Mouse (Mus musculus) liver, postnatal 0 days (tissue): Measurements from ENCODE around the gene Aqp1. TPM values are rescaled to one million over a fixed set of nuclear protein-coding genes. Genes with fewer than 3 reads are reported as not detected.

ENCODE experiments used
- ATAC-seq: fragments of 200-750 bp; cut with Nextera tagmentation; 2 replicates; pipeline ENCODE4 v1.8.0; 2017; ENCODE audit warnings: mild to moderate bottlenecking, moderate library complexity
- DNase-seq: peaks from one replicate; pipeline ENCODE4 v3.0.0-alpha.2; 2016
- H3K27ac ChIP-seq: fragments of 300-500 bp; sonication (generic); 2 replicates; pipeline ENCODE4 v1.5.1; 2014; ENCODE audit warnings: antibody characterized with exemption, moderate library complexity, mild to moderate bottlenecking, low read depth
- H3K27me3 ChIP-seq: fragments of 300-500 bp; sonication (generic); 2 replicates; pipeline ENCODE4 v1.6.1; 2014; ENCODE audit warnings: low read length, control low read depth, mixed read lengths; ENCODE audit not compliant: insufficient read depth
- H3K36me3 ChIP-seq: fragments of 300-500 bp; sonication (generic); replicated peaks from 2 replicates; pipeline ENCODE4 v1.6.1; 2014; ENCODE audit warnings: mild to moderate bottlenecking, control low read depth, low read length, moderate library complexity, mixed read lengths; ENCODE audit not compliant: insufficient read depth
- H3K4me1 ChIP-seq: fragments of 300-500 bp; sonication (generic); 2 replicates; pipeline ENCODE4 v1.6.1; 2014; ENCODE audit warnings: antibody characterized with exemption, mild to moderate bottlenecking, control low read depth; ENCODE audit not compliant: insufficient read depth
- H3K4me2 ChIP-seq: fragments of 300-500 bp; sonication (generic); 2 replicates; pipeline ENCODE4 v1.6.1; 2014; ENCODE audit warnings: low read depth, mild to moderate bottlenecking, low read length, moderate library complexity, mixed read lengths
- H3K4me3 ChIP-seq: fragments of 300-500 bp; sonication (generic); 2 replicates; pipeline ENCODE4 v1.5.1; 2014; ENCODE audit warnings: low read depth, low read length
- H3K9ac ChIP-seq: fragments of 300-500 bp; sonication (generic); replicated peaks from 2 replicates; pipeline ENCODE4 v1.6.1; 2014; ENCODE audit warnings: mild to moderate bottlenecking, moderate library complexity
- H3K9me3 ChIP-seq: fragments of 300-500 bp; sonication (generic); 2 replicates; pipeline ENCODE4 v1.6.1; 2016; ENCODE audit warnings: mild to moderate bottlenecking, control low read depth, low read length, mixed read lengths
- CTCF ChIP-seq: sonication (generic); IDR thresholded peaks from 2 replicates; pipeline ENCODE4 v1.5.1; 2016; ENCODE audit warnings: antibody characterized with exemption, low read depth
- EP300 ChIP-seq: IDR thresholded peaks from 2 replicates; pipeline ENCODE4 v1.6.1; 2016; ENCODE audit warnings: antibody characterized with exemption, low read depth, mild to moderate bottlenecking
- WGBS: fragments of 180-500 bp; shearing (Covaris S2); extraction: QIAGEN DNeasy Blood & Tissue Kit; methylation state at CpG from one replicate; pipeline ENCODE4 v1.1.7; 2014; ENCODE audit not compliant: insufficient replicate concordance; 5-methylcytosine and 5-hydroxymethylcytosine counted together
- polyA plus RNA-seq: library from polyadenylated mRNA; unstranded; fragments of >200 nt; fragmentation: Nextera tagmentation; extraction: Ambion mirVana; gene quantifications from 2 replicates; pipeline ENCODE4 v1.2.1, GENCODE M21; 2015

The Aqp1 gene
- polyA plus RNA-seq, 1 experiment from 2014 or later, result 134 TPM

- ATAC-seq, result no peak
- Histone ChIP-seq H3K4me2 (peak overlapping the region; percentile 79), H3K9ac (peak overlapping the region; percentile 78), H3K4me1 (peaks cover 31% of the 10 kb centered on the region), H3K27ac (peak overlapping the region; percentile 88), H3K27me3 (no peaks in the 10 kb centered on the region), H3K4me3 (peak overlapping the region; percentile 56), H3K36me3 (peaks cover 2% of the 10 kb centered on the region; the same call in 1 of the 2 replicates), H3K9me3 (no peaks in the 10 kb centered on the region)
- no peak for DNase-seq
- 48% methylated on average over 5 of the region's 5 CpGs for whole genome bisulfite sequencing
- TF ChIP-seq CTCF (no peak), EP300 (no peak)
Observed at GRCm38 (mm10) chr6:55337242-55337641, 1.0 kb downstream of the Aqp1 start.

DNA sequence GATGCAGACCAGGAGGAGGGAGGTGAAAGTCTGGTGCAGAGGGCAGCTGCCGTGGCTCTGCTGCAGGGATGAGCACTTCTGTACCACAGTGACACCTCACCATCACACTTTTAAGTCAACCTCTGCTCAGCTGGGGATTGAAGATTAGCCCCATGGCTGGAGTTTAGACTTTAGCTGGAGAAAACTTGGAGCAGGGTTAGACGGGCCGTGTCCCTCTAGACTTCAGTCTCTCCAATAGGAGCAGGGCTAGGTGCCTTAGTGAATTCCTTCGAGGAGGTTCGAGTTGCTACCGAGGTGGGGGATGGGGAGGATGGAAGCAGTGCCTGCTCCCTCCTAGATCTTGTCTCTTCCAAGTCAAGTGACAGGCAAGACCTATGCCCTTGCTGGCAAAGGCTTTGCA, 1.8 kb downstream of the Aqp1 start:
- H3K4me3 ChIP-seq, result peak overlapping the region; percentile 56
- peaks cover 39% of the 10 kb centered on the region for H3K4me1 ChIP-seq
- peak overlapping the region; percentile 78 for H3K9ac ChIP-seq
- H3K27me3 ChIP-seq, result no peaks in the 10 kb centered on the region
- no peaks in the 10 kb centered on the region for H3K9me3 ChIP-seq
- 37% methylated on average over 6 of the region's 6 CpGs for WGBS
- DNase-seq, result no peak
- ATAC-seq, result 0 out of 2 replicates have a peak, but pooled peaks have one; percentile 2
- peak overlapping the region; percentile 88 for H3K27ac ChIP-seq
- peak overlapping the region; percentile 79 for H3K4me2 ChIP-seq
- H3K36me3 ChIP-seq, result peaks cover 10% of the 10 kb centered on the region; the same call in 1 of the 2 replicates
- TF ChIP-seq EP300, result peak; percentile 11; the same call in 1 of the 2 replicates
- no peak for TF ChIP-seq CTCF

- 44% methylated on average over 9 of the region's 9 CpGs for WGBS
- Histone ChIP-seq H3K4me2 (peak overlapping the region; percentile 79), H3K4me1 (peaks cover 39% of the 10 kb centered on the region), H3K27ac (peak overlapping the region; percentile 88), H3K27me3 (no peaks in the 10 kb centered on the region), H3K9ac (peak overlapping the region; percentile 78), H3K9me3 (no peaks in the 10 kb centered on the region), H3K36me3 (peaks cover 13% of the 10 kb centered on the region; the same call in 1 of the 2 replicates), H3K4me3 (peak overlapping the region; percentile 56)
- DNase-seq (peak; percentile 66), ATAC-seq (peak; percentile 84)
- TF ChIP-seq EP300, result peak; percentile 97
- TF ChIP-seq CTCF, result no peak
Observed at GRCm38 (mm10) chr6:55338934-55339825, 2.9 kb downstream of the Aqp1 start.

DNA sequence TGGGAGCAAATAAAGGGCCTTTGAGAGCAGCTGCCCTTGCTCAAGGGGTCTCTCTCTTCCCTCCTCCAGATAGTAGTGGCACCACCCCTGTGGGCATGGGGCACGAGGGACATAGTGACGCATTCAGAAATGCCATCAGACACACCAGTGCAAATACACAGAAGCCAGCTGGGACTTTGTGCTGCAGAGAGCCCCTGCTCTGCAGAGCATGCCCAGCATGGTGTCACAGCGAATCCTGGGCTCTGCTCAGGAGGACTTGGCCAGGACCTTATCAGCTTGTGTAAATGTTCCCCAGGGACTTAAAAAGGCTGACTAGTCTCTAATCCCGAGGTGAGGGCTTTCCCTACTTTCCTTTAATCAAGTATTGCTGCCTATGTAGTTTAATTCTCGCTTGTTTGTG, 5.5 kb downstream of the Aqp1 start:
- no peaks in the 10 kb centered on the region for H3K9me3 ChIP-seq
- peaks cover 22% of the 10 kb centered on the region; the same call in 1 of the 2 replicates for H3K36me3 ChIP-seq
- H3K9ac ChIP-seq, result peak overlapping the region; percentile 56
- peaks cover 28% of the 10 kb centered on the region for H3K4me1 ChIP-seq
- DNase-seq, result no peak
- H3K27me3 ChIP-seq, result no peaks in the 10 kb centered on the region
- H3K4me3 ChIP-seq, result peak overlapping the region; percentile 56
- no peak for ATAC-seq
- H3K27ac ChIP-seq, result peak overlapping the region; percentile 88
- WGBS, result 31% methylated on average over 5 of the region's 5 CpGs
- no peak for TF ChIP-seq CTCF
- TF ChIP-seq EP300, result no peak
- H3K4me2 ChIP-seq, result peak overlapping the region; percentile 79

DNA sequence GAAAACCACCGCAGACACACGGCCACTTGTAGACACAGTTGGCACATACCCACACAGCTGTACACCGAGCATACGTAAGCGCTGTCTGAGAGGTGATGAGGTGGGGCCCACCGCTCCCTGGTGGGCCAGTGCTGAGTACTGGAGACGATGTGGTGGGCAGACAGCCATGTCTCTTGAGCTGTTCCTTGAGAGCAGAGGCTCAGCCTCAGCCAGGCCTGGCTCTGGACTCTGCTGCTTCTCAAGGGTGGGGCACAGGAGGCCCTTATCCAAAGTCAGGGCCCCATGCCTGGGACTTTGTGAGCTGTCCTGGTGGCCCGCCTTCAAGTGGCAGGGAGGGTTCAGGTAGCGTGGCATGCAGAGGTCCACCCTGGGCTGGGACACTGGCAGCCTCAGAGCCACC, 6.1 kb downstream of the Aqp1 start:
- H3K36me3 ChIP-seq, result peaks cover 28% of the 10 kb centered on the region; the same call in 1 of the 2 replicates
- 67% methylated on average over 9 of the region's 9 CpGs for WGBS
- H3K9me3 ChIP-seq, result no peaks in the 10 kb centered on the region
- no peak overlapping the region; the same call in 1 of the 2 replicates for H3K27ac ChIP-seq
- no peak for TF ChIP-seq EP300
- TF ChIP-seq CTCF, result no peak
- H3K9ac ChIP-seq, result peak overlapping the region; percentile 50
- peaks cover 30% of the 10 kb centered on the region for H3K4me1 ChIP-seq
- peak overlapping the region; percentile 56; the same call in 1 of the 2 replicates for H3K4me3 ChIP-seq
- peak; percentile 9 for ATAC-seq
- DNase-seq, result no peak
- no peaks in the 10 kb centered on the region for H3K27me3 ChIP-seq
- peak overlapping the region; percentile 79 for H3K4me2 ChIP-seq

DNA sequence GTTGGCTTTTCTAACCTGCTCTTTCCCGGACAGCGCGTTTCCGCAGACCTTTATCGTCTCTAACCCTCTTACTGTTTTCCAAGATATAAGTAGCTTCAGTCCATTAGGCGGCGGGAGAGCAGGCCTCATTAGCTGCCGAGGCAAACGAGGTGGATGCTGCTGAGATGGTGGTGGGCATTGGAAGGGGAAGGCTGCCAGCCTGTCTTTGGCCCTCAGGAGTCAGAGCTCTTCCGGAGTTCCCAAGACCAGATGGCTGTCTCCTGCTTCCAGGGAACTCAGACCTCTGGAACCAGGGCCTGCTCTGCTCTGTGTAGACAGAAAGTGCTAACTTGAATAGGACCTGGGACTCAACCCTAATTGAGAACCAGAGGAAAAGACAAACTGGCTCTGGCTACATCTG, 7.2 kb downstream of the Aqp1 start:
- Histone ChIP-seq H3K36me3 (peaks cover 34% of the 10 kb centered on the region; the same call in 1 of the 2 replicates), H3K27me3 (no peaks in the 10 kb centered on the region), H3K4me1 (peaks cover 30% of the 10 kb centered on the region), H3K27ac (no peak overlapping the region), H3K9me3 (no peaks in the 10 kb centered on the region), H3K9ac (no peak overlapping the region), H3K4me2 (no peak overlapping the region), H3K4me3 (no peak overlapping the region)
- no peak for DNase-seq
- 91% methylated on average over 10 of the region's 10 CpGs for WGBS
- no peak for ATAC-seq
- TF ChIP-seq CTCF (no peak), EP300 (no peak)
